Mouse (Mus musculus): ENCODE measurements around the gene Unc45a. TPM values are rescaled to one million over a fixed set of nuclear protein-coding genes. Genes with fewer than 3 reads are reported as not detected.
A peak's percentile ranks its signal among the peaks of the same experiment; 100 is the strongest.

Unc45a gene
- total and polyA plus RNA-seq, 3 experiments, result 7.9 to 21.8 (median 16.8) TPM

GRCm38 (mm10) chr7:80310771-80311170, 30.0 kb downstream of the Unc45a start:
- no peaks in the 10 kb centered on the region for H3K9me3 ChIP-seq (replicated peaks; ENCODE audit: low read length)
- DNase-seq (ENCODE audit: extremely low read depth), result no peak
- H3K79me2 ChIP-seq (replicated peaks; ENCODE audit: control insufficient read depth, extremely low read depth, insufficient read depth, poor library complexity, severe bottlenecking), result no peaks in the 10 kb centered on the region
- H3K27ac ChIP-seq (ENCODE audit: insufficient read depth, low read depth), result no peak overlapping the region
- H3K4me3 ChIP-seq (replicated peaks in 1 of 3; ENCODE audit: low read depth in 2 of 3, low read length in 2 of 3, poor library complexity in 1 of 3), result no peak overlapping the region
- no peaks in the 10 kb centered on the region for H3K27me3 ChIP-seq (replicated peaks)
- no peaks in the 10 kb centered on the region for H3K4me1 ChIP-seq (ENCODE audit: control insufficient read depth in 1 of 2, insufficient read depth in 2 of 2)
- dilution Hi-C loops (cut with MboI; ENCODE audit: extremely low pct_ligation_motif_present, extremely low pct_unique_long_range_greater_than_20kb, low sequenced_read_pairs) (no loop called here), in situ Hi-C loops (cut with MboI; ENCODE audit: low pct_ligation_motif_present, low pct_unique_long_range_greater_than_20kb, low sequenced_read_pairs) (no loop called here)
- no peak overlapping the region for H3K4me2 ChIP-seq (ENCODE audit: insufficient read depth, low read depth, poor library complexity, severe bottlenecking)
- TF ChIP-seq CHD1 (IDR thresholded peaks at IDR 0.05; ENCODE audit: low read depth, low read length) (no peak), EP300 (IDR thresholded peaks at IDR 0.05; ENCODE audit: low read length) (no peak), PAX5 (IDR thresholded peaks at IDR 0.05; ENCODE audit: low read length) (no peak), JUN (IDR thresholded peaks at IDR 0.05; ENCODE audit: insufficient read depth, low read depth, low read length) (no peak), NELFE (IDR thresholded peaks at IDR 0.05; ENCODE audit: low read depth, low read length) (no peak), E2F4 (IDR thresholded peaks at IDR 0.05; ENCODE audit: insufficient replicate concordance, low read depth, low read length) (no peak), ZNF384 (IDR thresholded peaks at IDR 0.05; ENCODE audit: low read depth, low read length) (no peak), GABPA (IDR thresholded peaks at IDR 0.05; ENCODE audit: insufficient replicate concordance, low read depth, low read length) (no peak), KAT2A (IDR thresholded peaks at IDR 0.05; ENCODE audit: insufficient replicate concordance, low read length) (no peak), NRF1 (IDR thresholded peaks at IDR 0.05; ENCODE audit: low read depth, low read length) (no peak), ZKSCAN1 (IDR thresholded peaks at IDR 0.05; ENCODE audit: borderline replicate concordance, low read depth, low read length) (no peak), IRF4 (IDR thresholded peaks at IDR 0.05; ENCODE audit: low read depth, low read length) (no peak), ETS1 (conservative IDR thresholded peaks at IDR 0.05; ENCODE audit: low read depth, low read length) (no peak), HCFC1 (IDR thresholded peaks at IDR 0.05; ENCODE audit: low read depth, low read length) (no peak), USF2 (conservative IDR thresholded peaks at IDR 0.05; ENCODE audit: low read depth, low read length) (no peak), SMC3 (IDR thresholded peaks at IDR 0.05; ENCODE audit: low read depth, low read length) (no peak), MAZ (IDR thresholded peaks at IDR 0.05; ENCODE audit: low read depth, low read length) (no peak), ZC3H11A (IDR thresholded peaks at IDR 0.05; ENCODE audit: low read depth, low read length) (no peak), MYC (IDR thresholded peaks at IDR 0.05; ENCODE audit: low read depth, low read length) (no peak)
- no peak overlapping the region for H3K9ac ChIP-seq (ENCODE audit: insufficient read depth, low read depth)
- peaks cover 85 to 94% of the 10 kb centered on the region in 2 experiments for H3K36me3 ChIP-seq (replicated peaks in 1 of 2; ENCODE audit: control insufficient read depth in 1 of 2, insufficient read depth in 1 of 2, low read length in 1 of 2)

GRCm38 (mm10) chr7:80307766-80308165, 33.0 kb downstream of the Unc45a start:
- Histone ChIP-seq H3K27me3 (replicated peaks) (no peaks in the 10 kb centered on the region), H3K4me1 (ENCODE audit: control insufficient read depth in 1 of 2, insufficient read depth in 2 of 2) (no peaks in the 10 kb centered on the region), H3K4me2 (ENCODE audit: insufficient read depth, low read depth, poor library complexity, severe bottlenecking) (no peak overlapping the region), H3K36me3 (replicated peaks in 1 of 2; ENCODE audit: control insufficient read depth in 1 of 2, insufficient read depth in 1 of 2, low read length in 1 of 2) (peaks cover 84 to 96% of the 10 kb centered on the region in 2 experiments), H3K4me3 (replicated peaks in 1 of 3; ENCODE audit: low read depth in 2 of 3, low read length in 2 of 3, poor library complexity in 1 of 3) (no peak overlapping the region), H3K79me2 (replicated peaks; ENCODE audit: control insufficient read depth, extremely low read depth, insufficient read depth, poor library complexity, severe bottlenecking) (peaks cover 7% of the 10 kb centered on the region; the same call in 1 of the 2 replicates), H3K9me3 (replicated peaks; ENCODE audit: low read length) (no peaks in the 10 kb centered on the region), H3K27ac (ENCODE audit: insufficient read depth, low read depth) (no peak overlapping the region), H3K9ac (ENCODE audit: insufficient read depth, low read depth) (no peak overlapping the region)
- TF ChIP-seq NRF1 (IDR thresholded peaks at IDR 0.05; ENCODE audit: low read depth, low read length) (no peak), CTCF (conservative IDR thresholded peaks at IDR 0.05 in 1 of 2, IDR thresholded peaks at IDR 0.05 in 1 of 2; ENCODE audit: low read depth in 2 of 2, low read length in 2 of 2) (peak in 1 of 2 experiments; percentile 7; a peak in 1 of 4 replicates)
- no peak for DNase-seq (ENCODE audit: extremely low read depth)
- dilution Hi-C loops (cut with MboI; ENCODE audit: extremely low pct_ligation_motif_present, extremely low pct_unique_long_range_greater_than_20kb, low sequenced_read_pairs), result no loop called here
- in situ Hi-C loops (cut with MboI; ENCODE audit: low pct_ligation_motif_present, low pct_unique_long_range_greater_than_20kb, low sequenced_read_pairs), result no loop called here
